Mouse (Mus musculus) bone marrow, adult 2 months (tissue): Measurements from ENCODE around the gene Tigd4. TPM values are rescaled to one million over a fixed set of nuclear protein-coding genes. Genes with fewer than 3 reads are reported as not detected.

ENCODE experiments used
- H3K27ac ChIP-seq: fragments of 200-500 bp; 2 replicates; pipeline ENCODE4 v1.5.1; 2012; ENCODE audit warnings: low read depth, mild to moderate bottlenecking, control low read depth, inconsistent platforms, low read length; ENCODE audit not compliant: control insufficient read depth, poor library complexity, insufficient read depth
- H3K4me1 ChIP-seq: fragments of 200-500 bp; 2 replicates; pipeline ENCODE4 v1.6.1; 2011; ENCODE audit warnings: low read length; ENCODE audit not compliant: control insufficient read depth, insufficient read depth
- H3K4me3 ChIP-seq: fragments of 200-500 bp; replicated peaks from 2 replicates; pipeline ENCODE3; 2011; ENCODE audit warnings: mild to moderate bottlenecking, low read depth, low read length, control low read depth; ENCODE audit not compliant: control insufficient read depth
- CTCF ChIP-seq: fragments of 200-500 bp; IDR thresholded peaks from 2 replicates; pipeline ENCODE4 v1.5.1; 2011; ENCODE audit warnings: low read length, control low read depth; ENCODE audit not compliant: control insufficient read depth, insufficient read depth
- POLR2A ChIP-seq: fragments of 200-500 bp; IDR thresholded peaks from 2 replicates; pipeline ENCODE4 v1.6.1; 2011; ENCODE audit warnings: low read depth, mild to moderate bottlenecking, control low read depth, low read length, borderline replicate concordance; ENCODE audit not compliant: control insufficient read depth
- WGBS: fragments of 180-500 bp; shearing (Covaris S2); methylation state at CpG from one replicate; pipeline ENCODE4 v1.1.7; 2018; 5-methylcytosine and 5-hydroxymethylcytosine counted together
- polyA plus RNA-seq: library from polyadenylated mRNA; stranded (reverse); fragments of >200 nt; gene quantifications from 2 replicates; pipeline ENCODE4 v1.2.4, GENCODE M21; 2011; ENCODE audit warnings: low replicate concordance; ENCODE audit not compliant: missing spikeins, insufficient read depth, insufficient read length

The Tigd4 gene
- polyA plus RNA-seq, 1 experiment: not detected

GRCm38 (mm10) chr3:84640536-84640935, 47.2 kb downstream of the Tigd4 start:
- no peak for TF ChIP-seq CTCF
- TF ChIP-seq POLR2A: no peak
- Histone ChIP-seq H3K4me3 (no peak overlapping the region), H3K4me1 (no peaks in the 10 kb centered on the region), H3K27ac (no peak overlapping the region)
- WGBS: 84% methylated on average over 6 of the region's 6 CpGs

GRCm38 (mm10) chr3:84641391-84641790, 48.0 kb downstream of the Tigd4 start:
- Histone ChIP-seq H3K4me3 (no peak overlapping the region), H3K27ac (no peak overlapping the region)

GRCm38 (mm10) chr3:84642942-84643341, 49.6 kb downstream of the Tigd4 start:
- peaks cover 2% of the 10 kb centered on the region for H3K4me1 ChIP-seq
- H3K4me3 ChIP-seq: no peak overlapping the region
- H3K27ac ChIP-seq: no peak overlapping the region
- TF ChIP-seq CTCF (no peak), POLR2A (no peak)
- 82% methylated on average over 4 of the region's 4 CpGs for WGBS

More at GRCm38 (mm10) chr3:84641391-84641790, 48.0 kb downstream of the Tigd4 start:
- WGBS: 74% methylated on average over 2 of the region's 2 CpGs
- no peaks in the 10 kb centered on the region for H3K4me1 ChIP-seq
- TF ChIP-seq POLR2A (no peak), CTCF (no peak)

GRCm38 (mm10) chr3:84645156-84646006, 52.0 kb downstream of the Tigd4 start:
- H3K4me1 ChIP-seq: peaks cover 2% of the 10 kb centered on the region
- no peak overlapping the region for H3K4me3 ChIP-seq
- 62% methylated on average over 9 of the region's 9 CpGs for WGBS
- H3K27ac ChIP-seq: no peak overlapping the region
- TF ChIP-seq CTCF: no peak
- TF ChIP-seq POLR2A: no peak

- Histone ChIP-seq H3K4me1 (peaks cover 2% of the 10 kb centered on the region), H3K27ac (no peak overlapping the region), H3K4me3 (no peak overlapping the region)
- WGBS: 83% methylated on average over 3 of the region's 3 CpGs
- TF ChIP-seq CTCF: no peak
Observed at GRCm38 (mm10) chr3:84646007-84646290, 52.6 kb downstream of the Tigd4 start.

GRCm38 (mm10) chr3:84646331-84646845, 53.0 kb downstream of the Tigd4 start:
- Histone ChIP-seq H3K4me3 (no peak overlapping the region), H3K4me1 (peaks cover 2% of the 10 kb centered on the region), H3K27ac (no peak overlapping the region)
- no peak for TF ChIP-seq CTCF
- no peak for TF ChIP-seq POLR2A
- 40% methylated on average over 8 of the region's 8 CpGs for WGBS

Other genes with a start within 250 kb of the Tigd4 start
- 41.2 and 43.5 TPM in 2 replicates for gene Fhdc1, start 113.1 kb upstream of the Tigd4 start, polyA plus RNA-seq
- gene Arfip1, start 10.9 kb upstream of the Tigd4 start, polyA plus RNA-seq: 5.5 and 9.6 TPM in 2 replicates
- 4.8 and 12.6 TPM in 2 replicates for gene Tmem154, start 72.6 kb downstream of the Tigd4 start, polyA plus RNA-seq
- gene Fbxw7, start 221.7 kb downstream of the Tigd4 start, polyA plus RNA-seq: 8.7 and 13.2 TPM in 2 replicates